Mouse (Mus musculus): ENCODE results near the gene Ints12.

Gene Ints12

DNA sequence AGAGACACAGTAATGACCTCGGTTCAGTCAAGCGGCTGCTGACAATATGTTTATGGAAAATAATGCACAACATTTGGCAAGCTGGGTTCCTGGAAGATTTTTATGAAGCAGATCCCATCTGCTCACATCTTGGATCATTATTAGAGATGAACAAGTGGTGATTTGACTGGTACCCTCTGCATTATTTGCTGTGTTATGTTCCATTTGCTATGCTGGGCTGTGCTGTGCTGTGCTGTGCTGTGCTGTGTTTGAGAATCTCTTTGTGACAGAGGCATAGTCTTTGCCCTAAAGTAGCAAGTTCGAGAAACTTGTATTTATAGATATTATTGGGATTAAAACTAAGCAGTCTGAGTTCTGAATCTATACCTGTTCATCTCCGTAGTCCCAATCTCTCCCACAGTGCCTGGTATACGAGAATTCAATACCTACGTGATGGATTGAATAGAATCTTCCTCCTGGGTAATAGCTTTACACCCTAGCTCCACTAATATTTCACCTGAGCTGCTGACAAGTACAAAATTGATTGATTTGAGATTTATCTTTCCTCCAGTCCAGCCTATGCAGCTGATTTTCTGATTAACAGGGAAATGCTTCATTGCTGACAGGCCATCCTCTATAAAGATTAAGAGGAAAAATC, 53.0 kb downstream of the Ints12 start:
- DNase-seq (ENCODE audit: extremely low read depth, insufficient read length, low spot score): no peak

GRCm38 (mm10) chr3:133151629-133152028, 60.0 kb downstream of the Ints12 start:
- no peak for DNase-seq (ENCODE audit: extremely low read depth, insufficient read length, low spot score)

GRCm38 (mm10) chr3:133152831-133153230, 61.2 kb downstream of the Ints12 start:
- no peak for DNase-seq (ENCODE audit: extremely low read depth, insufficient read length, low spot score)

DNA sequence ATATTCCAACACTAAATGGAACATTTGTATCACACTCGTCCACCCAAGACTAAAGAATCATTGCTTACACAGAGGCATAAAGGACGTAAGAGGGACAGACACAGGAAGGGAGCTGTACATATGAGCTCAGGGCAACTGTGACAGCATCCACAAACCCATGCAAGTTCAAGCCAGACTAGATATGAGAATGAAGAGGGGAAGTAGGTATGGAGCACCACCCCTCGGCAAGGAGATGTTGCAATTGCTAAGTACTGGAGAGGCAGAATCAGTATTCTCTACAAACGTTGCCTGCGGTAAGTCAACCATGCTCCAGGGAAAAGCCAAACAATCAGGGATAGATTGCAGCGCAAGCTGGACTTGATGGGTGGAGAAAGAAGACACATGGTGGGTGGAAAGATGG, 62.0 kb downstream of the Ints12 start:
- DNase-seq (ENCODE audit: extremely low read depth, insufficient read length, low spot score): no peak

- no peak for DNase-seq (ENCODE audit: extremely low read depth, insufficient read length, low spot score)
These were observed 63.0 kb downstream of the Ints12 start for GRCm38 (mm10) chr3:133154683-133155082.

- DNase-seq (ENCODE audit: extremely low read depth, insufficient read length, low spot score): no peak
These were observed 66.6 kb downstream of the Ints12 start for GRCm38 (mm10) chr3:133158260-133158659.
